Mouse (Mus musculus): ENCODE data around the gene Lamc2. TPM values are rescaled to one million over a fixed set of nuclear protein-coding genes. Genes with fewer than 3 reads are reported as not detected.

The Lamc2 gene
- polyA plus RNA-seq, 1 experiment from 2014 or later = 4.0 TPM

DNA sequence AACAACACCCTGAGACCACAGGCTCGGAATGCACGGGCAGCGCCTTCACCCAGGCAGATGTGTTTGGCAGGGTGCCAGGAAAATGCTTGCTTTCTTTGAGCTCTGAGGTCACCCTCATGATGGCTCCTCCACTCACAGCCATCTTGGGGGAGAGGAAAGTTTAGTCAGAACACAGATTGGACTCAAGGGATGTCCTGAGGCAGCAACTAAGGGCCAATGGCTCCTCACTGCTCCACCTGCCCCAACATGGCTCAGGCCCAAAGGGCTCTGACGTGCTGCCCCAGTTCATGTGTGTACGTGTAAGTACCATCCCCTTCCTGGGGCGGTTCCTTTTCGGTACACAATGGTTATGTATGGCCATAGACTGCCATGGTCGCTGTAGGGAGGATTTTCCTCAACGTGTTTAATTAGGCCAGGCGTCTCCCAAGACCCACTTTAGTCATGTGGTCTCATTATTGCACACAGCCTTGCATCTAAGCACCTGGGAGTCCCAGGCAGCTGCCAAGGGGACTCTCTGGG, 32.6 kb downstream of the Lamc2 start:
- H3K4me2 ChIP-seq (ENCODE audit: low read depth, low read length) = no peak overlapping the region
- no peaks in the 10 kb centered on the region for H3K4me1 ChIP-seq (ENCODE audit: control insufficient read depth, insufficient read depth, low read length)
- no peak overlapping the region for H3K9ac ChIP-seq (replicated peaks; ENCODE audit: low read length)
- H3K9me3 ChIP-seq (replicated peaks; ENCODE audit: control insufficient read depth, low read length) = no peaks in the 10 kb centered on the region
- H3K36me3 ChIP-seq (replicated peaks; ENCODE audit: control insufficient read depth, insufficient read depth, low read depth, low read length) = no peaks in the 10 kb centered on the region
- 74% methylated on average over 10 of the region's 10 CpGs for whole genome bisulfite sequencing
- ATAC-seq (replicated peaks; ENCODE audit: insufficient number of reproducible peaks, low FRiP score, low TSS enrichment, low read depth) (peak; percentile 56; the same call in 1 of the 2 replicates), DNase-seq (ENCODE audit: low spot score) (no peak)
- H3K27me3 ChIP-seq (ENCODE audit: control insufficient read depth, insufficient read depth, low read length) = no peaks in the 10 kb centered on the region
- H3K4me3 ChIP-seq (ENCODE audit: low read depth, low read length) = no peak overlapping the region
- H3K27ac ChIP-seq (replicated peaks; ENCODE audit: low read depth, low read length) = no peak overlapping the region

DNA sequence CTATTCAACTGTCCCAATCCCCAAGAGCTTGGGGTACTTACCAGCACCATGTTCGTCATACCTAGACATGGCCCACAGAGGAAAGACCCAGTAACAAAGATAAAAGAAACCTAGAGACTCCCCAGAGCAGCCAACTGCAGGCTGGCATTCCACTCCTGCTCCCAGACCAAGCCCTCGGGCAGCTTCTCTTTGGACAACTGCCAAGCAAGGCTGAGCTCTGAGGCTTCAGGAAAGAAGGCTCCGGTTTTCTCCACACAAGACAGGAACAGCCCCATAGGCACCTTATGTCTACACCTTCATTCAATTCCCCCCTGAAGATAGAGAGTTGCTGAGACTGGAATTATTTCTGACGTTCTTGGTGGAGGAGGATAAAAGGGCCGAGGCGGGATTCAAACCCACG, 33.7 kb downstream of the Lamc2 start:
- ATAC-seq (replicated peaks; ENCODE audit: insufficient number of reproducible peaks, low FRiP score, low TSS enrichment, low read depth) = no peak
- no peak overlapping the region for H3K9ac ChIP-seq (replicated peaks; ENCODE audit: low read length)
- 84% methylated on average over 7 of the region's 7 CpGs for WGBS
- H3K4me1 ChIP-seq (ENCODE audit: control insufficient read depth, insufficient read depth, low read length) = no peaks in the 10 kb centered on the region
- H3K9me3 ChIP-seq (replicated peaks; ENCODE audit: control insufficient read depth, low read length) = no peaks in the 10 kb centered on the region
- no peak for DNase-seq (ENCODE audit: low spot score)
- H3K4me3 ChIP-seq (ENCODE audit: low read depth, low read length) = no peak overlapping the region
- no peaks in the 10 kb centered on the region for H3K36me3 ChIP-seq (replicated peaks; ENCODE audit: control insufficient read depth, insufficient read depth, low read depth, low read length)
- H3K27me3 ChIP-seq (ENCODE audit: control insufficient read depth, insufficient read depth, low read length) = no peaks in the 10 kb centered on the region
- H3K27ac ChIP-seq (replicated peaks; ENCODE audit: low read depth, low read length) = no peak overlapping the region
- H3K4me2 ChIP-seq (ENCODE audit: low read depth, low read length) = no peak overlapping the region

DNA sequence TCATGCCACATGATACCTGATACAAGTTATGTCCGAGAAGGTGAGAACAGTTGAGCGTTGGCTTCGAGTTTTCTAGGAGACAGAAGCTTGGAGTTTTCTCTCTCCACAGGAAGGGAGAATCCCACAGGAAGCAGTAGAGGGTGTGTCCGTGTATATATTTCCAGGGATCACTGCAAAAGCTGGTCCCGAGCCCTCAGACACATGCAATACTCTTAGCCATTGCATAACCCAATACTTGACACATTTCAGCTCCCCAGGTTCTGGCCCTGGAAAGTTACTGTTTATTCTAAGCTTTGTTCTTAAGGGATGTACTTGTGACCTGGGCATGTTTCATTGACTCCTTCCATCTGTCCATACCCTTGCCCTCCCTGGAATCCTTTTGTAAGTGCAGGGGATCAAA, 40.5 kb downstream of the Lamc2 start:
- no peaks in the 10 kb centered on the region for H3K4me1 ChIP-seq (ENCODE audit: control insufficient read depth, insufficient read depth, low read length)
- H3K9ac ChIP-seq (replicated peaks; ENCODE audit: low read length) = no peak overlapping the region
- no peak overlapping the region for H3K27ac ChIP-seq (replicated peaks; ENCODE audit: low read depth, low read length)
- no peaks in the 10 kb centered on the region for H3K9me3 ChIP-seq (replicated peaks; ENCODE audit: control insufficient read depth, low read length)
- ATAC-seq (replicated peaks; ENCODE audit: insufficient number of reproducible peaks, low FRiP score, low TSS enrichment, low read depth) (no peak), DNase-seq (ENCODE audit: low spot score) (no peak)
- H3K4me2 ChIP-seq (ENCODE audit: low read depth, low read length) = no peak overlapping the region
- no peak overlapping the region for H3K4me3 ChIP-seq (ENCODE audit: low read depth, low read length)
- H3K27me3 ChIP-seq (ENCODE audit: control insufficient read depth, insufficient read depth, low read length) = no peaks in the 10 kb centered on the region
- 66% methylated on average over 5 of the region's 5 CpGs for WGBS
- H3K36me3 ChIP-seq (replicated peaks; ENCODE audit: control insufficient read depth, insufficient read depth, low read depth, low read length) = no peaks in the 10 kb centered on the region

DNA sequence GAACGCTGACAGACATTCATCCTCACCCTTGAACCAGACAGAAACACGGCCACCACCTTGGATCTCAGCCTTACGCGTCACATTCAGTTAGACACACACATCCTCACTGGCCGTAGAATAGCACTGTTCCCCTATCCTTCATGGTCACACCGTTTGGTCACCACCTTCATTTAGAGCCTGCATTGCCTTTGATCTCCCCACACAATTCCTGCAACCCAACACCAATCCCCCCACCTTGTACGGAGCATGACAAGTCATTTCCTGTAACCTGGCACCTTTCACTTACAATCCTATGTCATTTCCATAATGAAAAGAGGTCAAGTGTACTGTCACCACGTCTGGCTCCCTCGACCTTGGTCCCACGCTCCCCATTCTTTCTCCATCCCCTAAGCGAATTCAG, 42.2 kb downstream of the Lamc2 start:
- Histone ChIP-seq H3K4me3 (ENCODE audit: low read depth, low read length) (no peak overlapping the region), H3K9ac (replicated peaks; ENCODE audit: low read length) (no peak overlapping the region), H3K4me2 (ENCODE audit: low read depth, low read length) (no peak overlapping the region), H3K4me1 (ENCODE audit: control insufficient read depth, insufficient read depth, low read length) (no peaks in the 10 kb centered on the region), H3K27me3 (ENCODE audit: control insufficient read depth, insufficient read depth, low read length) (no peaks in the 10 kb centered on the region), H3K9me3 (replicated peaks; ENCODE audit: control insufficient read depth, low read length) (no peaks in the 10 kb centered on the region), H3K27ac (replicated peaks; ENCODE audit: low read depth, low read length) (no peak overlapping the region), H3K36me3 (replicated peaks; ENCODE audit: control insufficient read depth, insufficient read depth, low read depth, low read length) (no peaks in the 10 kb centered on the region)
- ATAC-seq (replicated peaks; ENCODE audit: insufficient number of reproducible peaks, low FRiP score, low TSS enrichment, low read depth) (no peak), DNase-seq (ENCODE audit: low spot score) (no peak)
- WGBS = 76% methylated on average over 11 of the region's 11 CpGs

DNA sequence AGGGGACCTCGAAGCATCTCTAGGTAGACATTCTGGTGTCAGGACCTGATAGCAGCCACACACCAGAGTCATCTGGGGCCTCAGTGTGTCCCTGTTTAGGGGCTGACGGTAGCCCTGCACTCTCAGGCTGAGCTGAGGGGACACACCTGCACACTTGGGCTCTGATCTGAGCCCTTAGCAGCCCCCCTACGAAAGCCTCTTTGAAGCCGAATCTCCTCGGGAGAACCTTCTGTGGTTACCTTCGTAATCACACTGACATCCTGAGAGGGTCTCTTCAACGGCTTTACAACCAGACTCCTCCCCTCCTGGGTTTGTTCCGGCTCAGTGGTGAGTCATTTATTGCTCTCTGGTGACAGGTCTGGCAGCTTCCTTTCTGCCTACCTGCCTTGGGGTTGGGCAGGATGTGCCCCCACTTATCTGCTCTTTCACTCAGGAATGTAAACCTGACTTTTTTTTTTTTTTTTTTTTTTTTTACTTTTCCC, 45.5 kb downstream of the Lamc2 start:
- H3K27ac ChIP-seq (replicated peaks; ENCODE audit: low read depth, low read length) = no peak overlapping the region
- no peak overlapping the region for H3K4me3 ChIP-seq (ENCODE audit: low read depth, low read length)
- no peaks in the 10 kb centered on the region for H3K4me1 ChIP-seq (ENCODE audit: control insufficient read depth, insufficient read depth, low read length)
- H3K9ac ChIP-seq (replicated peaks; ENCODE audit: low read length) = no peak overlapping the region
- no peak overlapping the region for H3K4me2 ChIP-seq (ENCODE audit: low read depth, low read length)
- ATAC-seq (replicated peaks; ENCODE audit: insufficient number of reproducible peaks, low FRiP score, low TSS enrichment, low read depth) (no peak), DNase-seq (ENCODE audit: low spot score) (peak; percentile 37)
- no peaks in the 10 kb centered on the region for H3K9me3 ChIP-seq (replicated peaks; ENCODE audit: control insufficient read depth, low read length)
- 39% methylated on average over 8 of the region's 8 CpGs for WGBS
- no peaks in the 10 kb centered on the region for H3K36me3 ChIP-seq (replicated peaks; ENCODE audit: control insufficient read depth, insufficient read depth, low read depth, low read length)
- no peaks in the 10 kb centered on the region for H3K27me3 ChIP-seq (ENCODE audit: control insufficient read depth, insufficient read depth, low read length)

DNA sequence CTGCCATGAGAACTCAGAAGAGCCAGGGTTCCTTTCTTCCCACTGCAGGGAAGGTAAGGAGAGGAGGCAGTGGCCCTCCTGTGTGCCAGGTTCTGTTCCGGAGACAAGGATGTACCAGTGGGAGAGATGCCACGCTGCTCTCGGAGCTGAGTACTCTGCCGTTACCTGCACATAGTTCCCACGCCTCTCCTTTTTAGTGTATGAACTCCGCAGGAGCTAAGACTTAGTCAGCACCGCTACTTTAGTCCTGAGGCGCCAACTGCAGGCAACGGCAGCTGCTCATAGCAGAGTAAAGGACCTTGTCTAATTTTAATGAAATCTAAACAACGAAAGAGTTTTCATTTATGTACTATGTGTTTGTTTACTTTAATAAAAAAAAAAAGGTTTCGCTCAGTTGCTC, 46.0 kb downstream of the Lamc2 start:
- Histone ChIP-seq H3K4me3 (ENCODE audit: low read depth, low read length) (no peak overlapping the region), H3K4me2 (ENCODE audit: low read depth, low read length) (no peak overlapping the region), H3K9me3 (replicated peaks; ENCODE audit: control insufficient read depth, low read length) (no peaks in the 10 kb centered on the region), H3K4me1 (ENCODE audit: control insufficient read depth, insufficient read depth, low read length) (no peaks in the 10 kb centered on the region), H3K9ac (replicated peaks; ENCODE audit: low read length) (no peak overlapping the region), H3K27me3 (ENCODE audit: control insufficient read depth, insufficient read depth, low read length) (no peaks in the 10 kb centered on the region), H3K36me3 (replicated peaks; ENCODE audit: control insufficient read depth, insufficient read depth, low read depth, low read length) (no peaks in the 10 kb centered on the region), H3K27ac (replicated peaks; ENCODE audit: low read depth, low read length) (no peak overlapping the region)
- ATAC-seq (replicated peaks; ENCODE audit: insufficient number of reproducible peaks, low FRiP score, low TSS enrichment, low read depth) (no peak), DNase-seq (ENCODE audit: low spot score) (no peak)
- WGBS = 77% methylated on average over 11 of the region's 11 CpGs

DNA sequence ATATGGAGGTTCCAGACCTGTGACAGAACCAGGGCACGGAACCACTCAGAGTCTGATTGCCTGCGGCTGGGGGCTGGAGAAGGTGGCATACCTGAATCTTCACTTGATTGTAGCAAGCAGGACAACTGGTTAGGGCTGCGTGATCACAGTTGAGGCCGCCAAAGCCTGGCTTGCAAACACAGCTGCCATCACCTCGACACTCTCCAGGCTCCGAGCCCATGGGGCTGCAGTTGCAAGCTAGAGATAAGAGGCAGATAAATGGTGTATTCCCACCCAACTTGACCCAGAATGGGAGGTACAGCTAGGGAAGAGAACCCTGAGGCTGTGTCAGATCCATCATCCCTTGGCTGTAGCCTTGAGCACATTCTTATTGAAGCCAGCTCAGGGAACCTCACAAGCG, 46.6 kb downstream of the Lamc2 start:
- H3K9me3 ChIP-seq (replicated peaks; ENCODE audit: control insufficient read depth, low read length) = no peaks in the 10 kb centered on the region
- no peak overlapping the region for H3K4me3 ChIP-seq (ENCODE audit: low read depth, low read length)
- H3K36me3 ChIP-seq (replicated peaks; ENCODE audit: control insufficient read depth, insufficient read depth, low read depth, low read length) = no peaks in the 10 kb centered on the region
- H3K27ac ChIP-seq (replicated peaks; ENCODE audit: low read depth, low read length) = no peak overlapping the region
- no peak for DNase-seq (ENCODE audit: low spot score)
- H3K4me1 ChIP-seq (ENCODE audit: control insufficient read depth, insufficient read depth, low read length) = no peaks in the 10 kb centered on the region
- H3K4me2 ChIP-seq (ENCODE audit: low read depth, low read length) = no peak overlapping the region
- no peaks in the 10 kb centered on the region for H3K27me3 ChIP-seq (ENCODE audit: control insufficient read depth, insufficient read depth, low read length)
- no peak overlapping the region for H3K9ac ChIP-seq (replicated peaks; ENCODE audit: low read length)
- no peak for ATAC-seq (replicated peaks; ENCODE audit: insufficient number of reproducible peaks, low FRiP score, low TSS enrichment, low read depth)
- 85% methylated on average over 7 of the region's 7 CpGs for WGBS

DNA sequence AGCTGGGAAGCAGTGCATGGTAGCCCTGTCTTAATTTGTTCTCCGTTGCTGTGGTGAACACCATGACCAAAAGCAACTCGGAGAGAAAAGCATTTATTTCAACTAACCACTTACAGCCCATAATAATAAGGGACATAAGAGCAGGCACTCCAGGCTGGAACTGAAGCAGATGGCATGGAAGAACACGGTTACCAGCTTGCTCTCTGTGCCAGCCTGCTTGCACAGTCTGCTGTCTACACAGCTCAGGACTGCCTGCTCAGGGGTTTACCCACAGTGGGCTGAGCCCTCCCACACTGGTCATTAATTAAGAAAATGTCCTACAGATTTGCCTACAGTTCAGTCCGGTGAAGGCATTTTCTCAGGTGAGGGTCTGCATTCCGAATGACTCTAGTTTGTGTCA, 47.8 kb downstream of the Lamc2 start:
- H3K4me3 ChIP-seq (ENCODE audit: low read depth, low read length) = no peak overlapping the region
- H3K9me3 ChIP-seq (replicated peaks; ENCODE audit: control insufficient read depth, low read length) = no peaks in the 10 kb centered on the region
- no peak overlapping the region for H3K9ac ChIP-seq (replicated peaks; ENCODE audit: low read length)
- H3K36me3 ChIP-seq (replicated peaks; ENCODE audit: control insufficient read depth, insufficient read depth, low read depth, low read length) = no peaks in the 10 kb centered on the region
- no peak overlapping the region for H3K27ac ChIP-seq (replicated peaks; ENCODE audit: low read depth, low read length)
- no peaks in the 10 kb centered on the region for H3K27me3 ChIP-seq (ENCODE audit: control insufficient read depth, insufficient read depth, low read length)
- 69% methylated on average over 5 of the region's 5 CpGs for WGBS
- DNase-seq (ENCODE audit: low spot score) = no peak
- no peak for ATAC-seq (replicated peaks; ENCODE audit: insufficient number of reproducible peaks, low FRiP score, low TSS enrichment, low read depth)
- no peaks in the 10 kb centered on the region for H3K4me1 ChIP-seq (ENCODE audit: control insufficient read depth, insufficient read depth, low read length)
- no peak overlapping the region for H3K4me2 ChIP-seq (ENCODE audit: low read depth, low read length)
